Mouse (Mus musculus): ENCODE measurements around the gene Grik2. TPM values are rescaled to one million over a fixed set of nuclear protein-coding genes. Genes with fewer than 3 reads are reported as not detected.
"Not testable (repeated sequence)": the region's sequence is repeated elsewhere in the genome, so short reads cannot be mapped to it uniquely, and the experiment has no call there.

The Grik2 gene
- total RNA-seq, 2 experiments from 2014 or later: 94.1 to 97.6 TPM

GRCm38 (mm10) chr10:49381852-49382251 is 406.7 kb downstream of the Grik2 start:
- DNase-seq (ENCODE audit: low spot score in 2 of 2): peak in 1 of 2 experiments; percentile 9

DNA sequence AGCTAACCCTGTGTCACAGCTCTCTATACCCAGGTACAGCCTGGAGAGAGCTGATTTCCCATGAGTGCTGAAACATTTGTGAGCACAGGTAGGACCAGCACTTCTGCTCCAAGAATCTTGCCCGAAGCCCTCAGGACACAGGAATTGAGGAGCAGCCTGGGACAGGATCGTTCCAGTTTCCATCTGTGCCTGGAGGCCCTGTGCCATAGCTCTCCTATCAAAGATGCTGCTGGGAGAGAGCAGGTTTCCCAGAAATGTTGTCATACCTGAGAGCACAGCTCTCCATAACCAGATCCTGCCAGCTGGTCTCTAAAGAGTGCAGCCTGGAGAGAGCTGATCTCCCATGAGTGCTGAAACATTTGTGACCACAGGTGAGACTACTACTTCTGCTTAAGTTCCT is 420.0 kb downstream of the Grik2 start:
- DNase-seq (ENCODE audit: low spot score in 2 of 2): no peak

GRCm38 (mm10) chr10:49365262-49365661 is 423.3 kb downstream of the Grik2 start:
- DNase-seq (ENCODE audit: low spot score in 2 of 2): no peak

- DNase-seq (ENCODE audit: low spot score in 2 of 2): peak in 1 of 2 experiments; percentile 5
Observed at GRCm38 (mm10) chr10:49322413-49322812, 466.2 kb downstream of the Grik2 start.

DNA sequence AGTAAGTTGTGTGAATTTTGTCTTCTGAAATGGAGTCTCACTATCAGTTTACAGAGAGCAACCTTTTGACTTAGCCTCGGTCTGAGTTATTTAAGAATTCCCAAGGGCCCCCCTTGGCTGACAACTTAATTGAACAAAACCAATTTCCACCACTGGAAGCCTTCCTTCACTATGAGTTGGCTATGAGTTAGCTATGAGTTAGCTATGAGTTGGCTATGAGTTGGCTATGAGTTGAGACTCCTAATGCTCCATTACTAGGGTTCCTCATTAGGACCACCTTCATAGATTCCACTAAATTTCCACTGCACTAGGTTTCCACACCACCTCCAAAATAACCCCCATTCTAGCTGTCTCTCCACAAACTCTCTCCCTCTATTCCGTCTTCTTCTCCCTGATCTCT is 468.7 kb downstream of the Grik2 start:
- no peak for DNase-seq (ENCODE audit: low spot score in 2 of 2)

DNA sequence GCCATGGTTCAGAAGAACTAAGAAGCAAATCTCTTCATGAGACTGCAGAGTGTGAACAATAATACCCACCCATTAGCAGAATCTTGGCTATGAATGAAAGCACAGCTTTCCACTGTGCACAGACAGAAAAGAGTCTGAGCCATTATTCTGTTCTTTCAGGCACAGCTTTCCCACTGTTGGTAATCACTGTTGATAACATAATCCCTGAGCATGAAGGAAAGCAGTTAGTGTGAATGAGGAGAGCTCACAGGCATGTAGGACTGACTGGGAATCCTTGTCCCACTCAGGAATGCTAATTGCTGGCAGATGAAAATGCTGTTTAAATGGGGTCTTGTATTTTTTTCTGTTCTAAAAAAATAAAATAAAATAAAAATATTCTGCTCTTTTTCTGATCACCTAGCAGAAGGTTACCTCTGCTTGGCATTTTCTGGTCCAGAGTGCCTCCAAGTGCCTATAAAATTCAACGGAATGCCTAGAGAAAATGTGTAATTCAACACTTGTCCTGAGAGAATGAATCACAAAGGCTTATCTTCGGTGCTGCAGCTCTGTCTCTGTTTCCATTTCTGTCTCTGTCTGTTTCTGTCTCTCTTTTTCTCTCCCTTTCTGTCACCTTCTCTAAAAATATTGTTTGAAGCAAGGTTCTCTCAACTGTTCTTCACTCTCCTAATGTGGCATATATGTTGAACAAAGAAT is 532.2 kb downstream of the Grik2 start:
- peak in 1 of 2 experiments; percentile 66 for DNase-seq (ENCODE audit: low spot score in 2 of 2)

DNA sequence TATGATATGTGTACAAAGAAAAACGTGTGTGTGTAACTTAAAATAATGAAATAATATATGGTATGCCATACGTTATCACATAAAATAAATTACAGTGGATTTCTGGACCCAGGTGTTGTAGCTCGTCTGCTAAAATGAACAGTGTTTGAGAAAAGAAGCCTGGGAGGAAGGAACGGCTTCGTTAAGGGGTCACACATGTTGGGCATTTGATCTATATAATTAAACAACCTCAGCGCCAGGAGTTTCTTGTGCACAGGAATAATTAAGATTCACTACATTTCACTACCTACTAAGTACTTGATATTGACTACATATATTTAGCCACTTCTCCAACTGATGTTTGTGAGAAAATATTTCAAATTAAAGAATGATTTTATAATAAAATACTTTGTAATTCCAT is 551.2 kb downstream of the Grik2 start:
- not testable (repeated sequence) for DNase-seq (ENCODE audit: low spot score in 2 of 2)

DNA sequence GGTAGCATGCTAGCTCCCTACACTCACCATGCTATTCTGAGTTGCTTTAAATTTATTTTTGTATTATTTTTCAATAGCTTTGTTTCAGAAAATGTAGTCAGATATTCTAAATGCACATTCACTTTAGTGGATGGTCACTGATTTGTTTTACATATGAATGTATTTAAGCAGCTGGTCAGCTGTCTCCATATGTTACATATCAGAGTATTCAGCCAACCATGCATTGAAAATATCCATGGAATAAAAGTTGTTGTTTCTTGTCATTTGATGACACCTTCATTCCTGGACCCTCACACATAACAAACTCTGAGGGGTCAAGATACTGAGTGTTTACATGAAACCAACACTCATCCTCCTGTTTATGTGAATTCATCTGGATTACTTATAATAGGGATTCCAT is 551.7 kb downstream of the Grik2 start:
- DNase-seq (ENCODE audit: low spot score in 2 of 2): not testable (repeated sequence)

DNA sequence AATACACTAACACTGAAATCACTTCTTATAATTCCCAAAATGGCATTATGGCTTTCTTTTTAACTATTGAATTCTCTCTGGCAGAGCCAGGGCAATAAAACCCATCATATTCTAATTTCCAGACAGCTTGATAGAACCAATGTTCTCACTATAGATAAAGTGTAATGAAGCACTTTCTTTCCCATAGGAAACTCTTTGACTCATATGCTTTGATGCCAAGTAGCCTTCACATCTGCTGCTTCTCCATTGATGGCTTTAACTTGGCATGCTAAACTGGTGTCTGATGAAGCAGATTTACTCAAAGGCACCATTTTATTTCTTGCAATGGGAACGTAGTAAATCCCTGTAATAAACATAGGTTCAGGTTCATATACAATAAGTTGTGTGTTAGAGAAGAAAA is 568.5 kb downstream of the Grik2 start:
- DNase-seq (ENCODE audit: low spot score in 2 of 2): no peak

DNA sequence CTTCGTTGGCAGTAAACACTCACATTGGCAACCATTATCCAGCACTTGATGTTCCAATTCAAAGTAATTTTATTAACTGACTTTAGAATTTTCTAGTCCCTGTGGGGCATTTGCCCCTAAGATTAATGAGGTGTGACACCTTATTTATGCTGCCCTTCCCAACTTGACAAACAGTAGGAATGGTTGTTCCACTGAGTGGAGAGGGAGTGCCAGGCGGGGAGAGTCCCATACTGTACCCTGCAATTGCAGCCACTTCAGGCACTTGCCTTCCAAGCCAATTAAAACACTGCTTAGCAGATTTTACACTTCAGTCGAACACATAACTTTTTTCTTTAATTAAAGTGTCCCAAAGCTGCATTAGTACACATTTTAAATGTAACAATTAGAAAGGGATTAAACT is 568.9 kb downstream of the Grik2 start:
- no peak for DNase-seq (ENCODE audit: low spot score in 2 of 2)

DNA sequence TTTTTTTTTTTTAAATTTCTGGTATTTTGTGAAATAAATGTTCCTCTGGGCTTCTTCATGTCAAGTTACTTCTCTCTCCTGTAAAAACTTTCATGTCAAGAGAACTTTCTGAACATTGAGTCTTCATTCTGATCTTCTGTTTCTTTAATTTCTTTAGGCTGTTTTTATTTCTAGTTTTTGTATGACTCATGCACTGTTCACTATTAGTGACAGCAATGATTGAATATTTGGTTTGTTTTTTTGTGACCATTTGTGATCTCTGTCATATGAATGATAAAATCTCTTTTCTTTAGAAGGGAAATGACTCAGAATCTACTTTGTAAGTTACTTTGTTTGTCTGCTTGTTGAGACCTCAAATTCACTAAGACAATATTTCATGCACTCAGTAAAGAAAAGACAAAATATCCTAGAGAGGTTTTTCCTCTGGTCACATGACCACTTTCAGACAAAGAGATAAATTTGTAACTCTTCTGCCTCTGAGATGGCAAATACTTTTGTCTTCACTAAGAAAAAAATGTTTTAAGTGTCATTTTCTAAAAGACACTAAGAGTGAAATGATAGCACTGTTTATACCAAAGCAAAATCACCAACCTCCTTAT is 596.7 kb downstream of the Grik2 start:
- DNase-seq (ENCODE audit: low spot score in 2 of 2): no peak

- DNase-seq (ENCODE audit: low spot score in 2 of 2): no peak
Observed at GRCm38 (mm10) chr10:49191291-49191690, 597.3 kb downstream of the Grik2 start.

DNA sequence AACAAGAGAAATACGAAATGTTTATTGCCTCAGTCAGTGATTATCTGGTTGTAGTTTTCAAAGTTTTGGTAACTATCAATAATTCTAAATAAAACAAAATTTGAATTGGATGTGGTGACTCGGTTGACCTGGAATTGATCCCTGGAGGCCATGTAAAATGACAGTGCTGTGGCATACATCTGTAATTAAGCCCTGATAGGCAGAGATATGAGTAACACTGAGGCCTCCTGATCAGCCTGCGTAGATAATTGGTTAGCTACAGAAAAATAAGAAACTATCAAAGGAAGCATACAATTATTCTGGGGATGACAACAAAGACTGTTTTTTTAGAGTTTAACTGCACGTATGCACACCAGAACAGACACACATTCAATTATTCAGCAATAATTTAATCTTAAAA is 634.4 kb downstream of the Grik2 start:
- DNase-seq (ENCODE audit: low spot score in 2 of 2): no peak

DNA sequence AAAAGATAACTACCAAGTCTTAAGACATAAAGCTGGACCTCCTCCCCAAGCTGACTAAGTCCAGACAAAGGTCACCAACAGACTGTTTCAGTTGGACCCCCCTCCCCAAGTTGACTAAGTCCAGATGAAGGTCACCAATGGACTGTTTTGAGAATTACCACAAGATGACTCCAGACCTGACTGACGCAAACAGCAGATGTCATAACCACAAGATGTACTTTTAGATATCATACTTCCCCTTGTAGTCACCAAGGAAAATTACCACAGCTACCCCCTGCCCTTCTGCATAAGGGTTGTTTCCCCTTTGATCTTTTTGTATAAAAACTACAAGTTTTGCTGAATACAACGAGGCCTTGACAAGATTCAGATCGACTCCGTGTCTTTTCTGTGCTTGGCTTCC is 637.1 kb downstream of the Grik2 start:
- not testable (repeated sequence) for DNase-seq (ENCODE audit: low spot score in 2 of 2)

- no peak for DNase-seq (ENCODE audit: low spot score in 2 of 2)
Observed at GRCm38 (mm10) chr10:49149714-49150113, 638.9 kb downstream of the Grik2 start.

DNA sequence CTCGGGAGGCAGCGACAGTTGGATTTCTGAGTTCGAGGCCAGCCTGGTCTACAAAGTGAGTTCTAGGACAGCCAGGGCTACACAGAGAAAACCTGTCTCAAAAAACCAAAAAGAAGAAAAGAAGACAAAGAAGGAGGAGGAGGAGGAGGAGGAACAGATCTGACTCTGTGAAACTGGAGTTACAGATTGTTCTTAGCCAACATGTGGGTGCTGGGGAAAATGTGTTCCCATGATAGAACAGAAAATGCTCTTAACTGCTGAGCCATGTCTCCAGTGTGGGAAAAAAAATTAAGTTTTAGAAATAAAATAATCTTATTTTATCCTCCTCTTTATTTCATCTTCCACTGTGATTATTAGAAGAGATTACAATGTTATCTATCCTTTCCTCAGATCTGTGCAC is 645.9 kb downstream of the Grik2 start:
- no peak for DNase-seq (ENCODE audit: low spot score in 2 of 2)

DNA sequence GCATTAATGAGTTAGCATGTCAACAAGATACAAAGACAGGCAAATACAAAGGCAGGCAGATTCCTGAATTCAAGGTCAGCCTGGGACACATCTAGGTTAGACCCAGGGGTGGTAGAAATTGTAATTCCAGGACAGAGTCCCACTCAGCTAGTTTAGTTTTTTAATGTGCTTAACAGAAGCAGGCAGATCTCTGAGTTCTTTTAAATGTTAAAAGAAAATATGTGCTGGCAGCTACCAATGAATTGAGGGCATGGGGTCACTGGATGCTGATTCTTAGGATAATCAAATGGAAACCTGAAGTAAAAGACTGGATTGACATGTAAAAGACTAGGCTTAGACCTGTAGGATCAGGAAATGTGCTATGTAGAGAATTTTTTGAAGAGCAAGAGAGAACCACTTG is 651.8 kb downstream of the Grik2 start:
- no peak for DNase-seq (ENCODE audit: low spot score in 2 of 2)

DNA sequence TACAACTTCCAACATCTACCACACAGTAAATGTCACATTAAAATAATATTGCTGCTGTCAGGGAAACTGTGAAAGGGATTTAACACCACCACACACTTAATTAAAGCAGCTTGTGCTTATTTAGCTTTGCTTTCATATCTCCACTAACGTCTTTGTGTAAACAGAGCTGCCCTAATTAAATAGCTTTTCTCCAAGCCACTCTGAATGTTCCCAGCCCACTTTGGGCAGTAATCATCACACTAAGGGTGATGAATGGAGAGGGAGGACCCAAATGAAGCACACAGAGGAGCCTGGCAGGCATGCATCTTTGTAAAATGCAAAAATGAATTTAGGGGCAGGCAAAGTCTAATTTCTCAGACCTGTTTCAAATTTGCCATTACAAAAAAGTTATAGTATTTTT is 657.3 kb downstream of the Grik2 start:
- peak in 1 of 2 experiments; percentile 4 for DNase-seq (ENCODE audit: low spot score in 2 of 2)

DNA sequence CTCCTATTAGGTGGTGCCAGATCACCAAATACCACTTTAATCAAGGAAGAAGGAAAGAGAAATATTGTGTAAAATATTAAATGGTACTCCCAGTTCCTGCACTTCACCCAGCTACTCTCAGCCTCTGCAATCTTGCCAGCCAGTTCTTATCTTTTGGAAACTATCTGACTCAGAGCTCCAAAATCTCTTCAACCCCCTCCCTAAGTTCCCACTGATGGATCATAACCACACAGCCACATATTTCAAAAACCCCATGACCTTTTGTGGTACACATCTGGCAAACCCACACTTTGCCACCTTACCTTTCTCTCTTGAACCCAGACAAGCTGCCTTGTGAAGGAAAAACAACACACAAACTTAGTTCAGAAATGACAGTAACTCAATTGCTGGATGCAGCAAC is 738.2 kb downstream of the Grik2 start:
- DNase-seq (ENCODE audit: low spot score in 2 of 2): no peak

- DNase-seq (ENCODE audit: low spot score in 2 of 2): no peak
Observed at GRCm38 (mm10) chr10:49049391-49049790, 739.2 kb downstream of the Grik2 start.
